Mouse (Mus musculus): Measurements from ENCODE around the gene Mtr.

DNA sequence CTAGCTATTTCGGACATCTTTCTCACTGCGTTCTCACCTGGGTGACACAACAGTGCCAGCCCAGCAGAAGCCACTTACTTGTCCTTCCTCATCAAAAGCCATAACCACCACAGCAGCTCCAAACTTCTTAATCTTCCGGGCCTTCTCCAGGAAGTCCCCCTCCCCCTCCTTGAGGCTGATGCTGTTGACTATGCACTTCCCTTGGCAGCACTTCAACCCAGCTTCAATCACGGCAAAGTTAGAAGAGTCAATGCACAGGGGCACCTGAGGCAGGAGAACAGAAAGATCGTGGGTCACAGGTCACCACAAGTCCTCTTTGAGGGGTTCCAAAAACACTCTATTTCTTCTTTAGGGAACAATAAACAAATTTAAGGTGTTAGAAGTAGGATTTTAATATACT is 30.3 kb downstream of the Mtr start:
- TF ChIP-seq POLR2A (IDR thresholded peaks at IDR 0.05; ENCODE audit: borderline replicate concordance, extremely low read depth, low read depth, low read length), result no peak
- TF ChIP-seq CTCF (IDR thresholded peaks at IDR 0.05; ENCODE audit: insufficient read depth, low read length), result no peak

All from lung, adult 2 months (tissue).